Mouse (Mus musculus) adrenal gland, postnatal 0 days (tissue): ENCODE measurements around the gene Cyp4a12b. TPM values are rescaled to one million over a fixed set of nuclear protein-coding genes. Genes with fewer than 3 reads are reported as not detected.

Experiments used
- polyA plus RNA-seq: library from polyadenylated mRNA; unstranded; fragments of >200 nt; fragmentation: Nextera tagmentation; extraction: Ambion mirVana; gene quantifications from 2 replicates; pipeline ENCODE4 v1.2.1, GENCODE M21; 2015

Cyp4a12b gene
- not detected in 2 replicates for polyA plus RNA-seq

DNA sequence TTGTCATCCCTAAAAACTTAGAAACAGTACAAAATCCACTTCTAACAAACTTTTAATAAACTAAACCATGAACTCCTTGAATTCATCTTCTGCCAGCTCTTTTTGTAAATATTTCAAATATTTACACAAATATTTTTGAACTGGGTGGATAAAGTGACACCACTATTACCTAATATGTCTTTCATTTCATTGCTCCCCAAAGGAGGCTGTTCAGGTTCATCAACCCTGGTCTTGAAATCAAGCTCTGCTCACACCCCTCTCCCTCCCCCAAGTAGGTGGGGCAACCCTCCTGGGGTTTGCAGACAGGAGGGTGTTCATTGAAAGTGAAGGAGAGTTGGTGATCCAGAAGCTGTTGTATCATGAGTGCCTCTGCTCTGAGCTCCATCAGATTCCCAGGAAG is at the start of gene Cyp4a12b:
TSS of gene Cyp4a12b (plus strand) at position 301 of the 400 bp plus-strand sequence.

GRCm38 (mm10) chr4:115452304-115452703 is 40.9 kb downstream of the Cyp4a12b start, which contains the start of gene Cyp4a30b:
Cyp4a30b (plus strand) TSS chr4:115452604.

Other genes with a start within 250 kb of the Cyp4a12b start
- not detected in 2 replicates for gene Cyp4a29, start 169.5 kb upstream of the Cyp4a12b start, polyA plus RNA-seq
- 0.14 TPM in 1 of 2 replicates, not detected in the other for gene Cyp4a12a, start 112.6 kb upstream of the Cyp4a12b start, polyA plus RNA-seq
- not detected in 2 replicates for gene Cyp4a30b, start 41.0 kb downstream of the Cyp4a12b start, polyA plus RNA-seq
- gene Cyp4a14, start 84.5 kb downstream of the Cyp4a12b start, polyA plus RNA-seq: 21.7 and 28.3 TPM in 2 replicates
- 12.4 and 16.5 TPM in 2 replicates for gene Cyp4a10, start 106.6 kb downstream of the Cyp4a12b start, polyA plus RNA-seq
- 2.7 and 4.9 TPM in 2 replicates for gene Cyp4a31, start 152.0 kb downstream of the Cyp4a12b start, polyA plus RNA-seq
- gene Cyp4a32, start 189.3 kb downstream of the Cyp4a12b start, polyA plus RNA-seq: 0.47 and 0.65 TPM in 2 replicates
- 25.5 and 38.0 TPM in 2 replicates for gene Cyp4b1, start 236.1 kb downstream of the Cyp4a12b start, polyA plus RNA-seq